Mouse (Mus musculus): ENCODE measurements around the gene Nsun2.

GRCm38 (mm10) chr13:69672565-69672964 lies 139.0 kb downstream of the Nsun2 start:
- no peak for TF ChIP-seq CTCF (IDR thresholded peaks at IDR 0.05)
- no peak for TF ChIP-seq POLR2A (IDR thresholded peaks at IDR 0.05; ENCODE audit: insufficient read depth, low read depth, low read length)
